In genomic region chr5:77097686-77098085, GRCm38 (mm10) we compare ENCODE assay signal across 11 mouse cellular contexts. TPM values are rescaled to one million over a fixed set of nuclear protein-coding genes. Genes with fewer than 3 reads are reported as not detected.
DNase-seq lines count a peak whose midpoint lies in the region; ATAC-seq lines count a peak whose summit lies in the region.
"Had no signal": no experiment of that assay in that cellular context is flagged by ENCODE, and none has a peak within 500 bp of the region (broad histone marks: within the 10 kb centered on the region; RNA-seq: fewer than 3 reads in every experiment).

No protein-coding gene starts in this region.

- peaks cover 12% of the 10 kb centered on the region for H3K27me3 ChIP-seq in heart, embryonic 13.5 days (replicated peaks)
- peaks cover 16% of the 10 kb centered on the region for H3K27me3 ChIP-seq in liver, embryonic 16.5 days (ENCODE audit: control insufficient read depth, insufficient read depth, low read depth, low read length)
- H3K27me3 ChIP-seq in liver, embryonic 11.5 days (replicated peaks; ENCODE audit: control insufficient read depth, insufficient read depth, low read length): peaks cover 16% of the 10 kb centered on the region

- no peak for ATAC-seq in heart, embryonic 13.5 days (ENCODE audit: extremely low read depth, insufficient number of reproducible peaks, low FRiP score, low TSS enrichment)
- ATAC-seq in liver, embryonic 16.5 days (ENCODE audit: low read depth): peak; percentile 56
- ATAC-seq in liver, embryonic 11.5 days (replicated peaks; ENCODE audit: low FRiP score): no peak
- ATAC-seq: intestine, postnatal 0 days had no signal

- H3K9me3 ChIP-seq in heart, embryonic 13.5 days: no peaks in the 10 kb centered on the region
- H3K9me3 ChIP-seq in liver, embryonic 16.5 days (replicated peaks; ENCODE audit: control insufficient read depth, low read length): no peaks in the 10 kb centered on the region
- H3K9me3 ChIP-seq in liver, embryonic 11.5 days (ENCODE audit: control insufficient read depth, low read length): no peaks in the 10 kb centered on the region
- H3K9me3 ChIP-seq: liver, embryonic 13.5 days had no signal

- peak overlapping the region; percentile 62; the same call in 1 of the 2 replicates for H3K9ac ChIP-seq in heart, embryonic 13.5 days
- H3K9ac ChIP-seq in liver, embryonic 16.5 days (ENCODE audit: low read depth, low read length): no peak overlapping the region
- H3K9ac ChIP-seq in liver, embryonic 11.5 days (ENCODE audit: low read depth, low read length): no peak overlapping the region
- H3K9ac ChIP-seq: liver, embryonic 13.5 days had no signal

- 44% methylated on average over 6 of the region's 6 CpGs for WGBS in heart, embryonic 13.5 days
- 41% methylated on average over 6 of the region's 6 CpGs for WGBS in liver, embryonic 16.5 days (ENCODE audit: insufficient replicate concordance)
- 52% methylated on average over 6 of the region's 6 CpGs for whole genome bisulfite sequencing in liver, embryonic 11.5 days

- peaks cover 20% of the 10 kb centered on the region for H3K36me3 ChIP-seq in heart, embryonic 13.5 days
- no peaks in the 10 kb centered on the region for H3K36me3 ChIP-seq in liver, embryonic 16.5 days (ENCODE audit: control insufficient read depth, insufficient read depth)
- H3K36me3 ChIP-seq in liver, embryonic 11.5 days (ENCODE audit: control insufficient read depth, insufficient read depth, low read length): no peaks in the 10 kb centered on the region
- H3K36me3 ChIP-seq: liver, embryonic 13.5 days had no signal

- DNase-seq in heart, adult 8-10 months (ENCODE audit: low spot score): no peak
- no peak for DNase-seq in liver, embryonic 11.5 days (ENCODE audit: low spot score)
- peak; percentile 37 for DNase-seq in kidney, postnatal 14 days
- DNase-seq in yolk sac, embryonic 10.5 days (ENCODE audit: low spot score): peak; percentile 67
- DNase-seq in cerebellum, adult 9-10 months: no peak
- DNase-seq: heart, postnatal 36 days; liver, embryonic 13.5 days; midbrain, embryonic 14.5 days had no signal

- H3K27ac ChIP-seq in heart, embryonic 13.5 days (replicated peaks): peak overlapping the region; percentile 33
- H3K27ac ChIP-seq in liver, embryonic 16.5 days (ENCODE audit: low read length): no peak overlapping the region
- no peak overlapping the region for H3K27ac ChIP-seq in liver, embryonic 11.5 days (ENCODE audit: low read depth, low read length)
- H3K27ac ChIP-seq: liver, embryonic 13.5 days had no signal

- H3K4me2 ChIP-seq in heart, embryonic 13.5 days: no peak overlapping the region
- H3K4me2 ChIP-seq in liver, embryonic 16.5 days (ENCODE audit: low read depth, low read length): no peak overlapping the region
- H3K4me2 ChIP-seq in liver, embryonic 11.5 days: no peak overlapping the region
- H3K4me2 ChIP-seq: liver, embryonic 13.5 days had no signal

- no peak overlapping the region for H3K4me3 ChIP-seq in heart, embryonic 13.5 days
- no peak overlapping the region for H3K4me3 ChIP-seq in liver, embryonic 16.5 days (ENCODE audit: low read depth, low read length)
- H3K4me3 ChIP-seq in liver, embryonic 11.5 days (ENCODE audit: low read depth, low read length): no peak overlapping the region
- H3K4me3 ChIP-seq: liver, embryonic 13.5 days had no signal

- H3K4me1 ChIP-seq in heart, embryonic 13.5 days: peaks cover 73% of the 10 kb centered on the region
- H3K4me1 ChIP-seq in liver, embryonic 16.5 days (ENCODE audit: control insufficient read depth, low read depth, low read length): peaks cover 3% of the 10 kb centered on the region; the same call in 1 of the 2 replicates
- H3K4me1 ChIP-seq in liver, embryonic 11.5 days (replicated peaks; ENCODE audit: control insufficient read depth, insufficient read depth, low read length): no peaks in the 10 kb centered on the region; the same call in none of the 2 replicates

RNA-seq across cellular contexts. Expression of gene Hopx, which starts 17.2 kb away (rescaled TPM):
- polyA plus RNA-seq in heart, embryonic 13.5 days (2015; fragmentation: Nextera tagmentation; extraction: Ambion mirVana): 12.6 and 16.4 TPM in 2 replicates
- 100 to 1,000 TPM; 354 to 475 (median 429) TPM for total RNA-seq in heart, adult 8-10 months (2022)
- polyA plus RNA-seq in liver, embryonic 16.5 days (2015; fragmentation: Nextera tagmentation; extraction: Ambion mirVana): 0.13 and 0.25 TPM in 2 replicates
- 0.15 TPM in 1 of 2 replicates, not detected in the other for polyA plus RNA-seq in liver, embryonic 11.5 days (2014; fragmentation: Nextera tagmentation; extraction: Ambion mirVana)

Comparison
In these comparisons a context has a peak if more than half of its experiments do, and no peak if none do; other contexts are left out.
1. DNase-seq: peak in kidney, postnatal 14 days (single experiment) and yolk sac, embryonic 10.5 days (single experiment); none in heart, adult 8-10 months (single experiment), liver, embryonic 11.5 days (single experiment) and cerebellum, adult 9-10 months (single experiment).
2. RNA of gene Hopx, which starts 17.2 kb away (polyA plus RNA-seq): 12.6 to 16.4 TPM in heart, embryonic 13.5 days; 0.13 to 0.25 TPM in liver, embryonic 16.5 days and 0.15 TPM in liver, embryonic 11.5 days; every median in the first group is over 10 times any median in the second.